Mouse (Mus musculus): ENCODE results near the gene Gm4133. TPM values are rescaled to one million over a fixed set of nuclear protein-coding genes. Genes with fewer than 3 reads are reported as not detected.

Gene Gm4133
- not detected in 2 replicates for polyA plus RNA-seq (2012; rRNA removed)

DNA sequence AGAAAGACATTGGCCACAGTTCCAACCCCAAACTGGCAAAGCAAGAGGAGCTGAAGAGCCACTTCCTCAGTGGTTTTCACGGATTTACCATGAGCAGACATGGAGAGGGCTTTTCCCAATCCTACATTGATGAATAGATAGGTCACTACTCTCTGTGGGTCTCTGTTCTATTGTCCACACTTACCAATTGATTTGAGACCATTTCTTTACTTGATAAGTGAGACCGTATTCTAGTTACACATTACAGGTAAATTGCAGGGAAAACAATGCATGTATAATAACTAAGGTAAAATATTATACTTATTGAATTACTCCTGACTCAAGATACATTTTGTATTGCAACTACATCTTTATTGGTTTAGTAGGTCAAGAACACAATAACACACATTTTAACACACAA lies at the start of gene Gm4133:
TSS of gene Gm4133 (minus strand) at position 101 of the 400 bp plus-strand sequence.

DNA sequence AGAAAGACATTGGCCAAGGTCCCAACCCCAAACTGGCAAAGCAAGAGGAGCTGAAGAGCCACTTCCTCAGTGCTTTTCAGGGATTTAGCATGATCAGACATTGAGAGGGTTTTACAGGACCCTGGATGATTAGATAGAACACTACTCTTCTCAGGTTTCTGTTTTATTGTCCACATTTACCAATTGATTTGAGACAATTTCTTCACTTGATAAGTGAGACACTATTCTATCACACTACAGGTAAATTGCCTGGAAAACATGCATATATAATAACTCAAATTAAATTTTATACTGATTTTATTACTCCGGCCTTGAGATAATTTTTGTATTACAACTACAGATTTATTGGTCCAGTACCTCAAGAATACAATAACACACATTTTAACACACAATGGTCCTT lies 41.4 kb upstream of the Gm4133 start, which contains the start of gene Gm5728:
TSS of gene Gm5728 (minus strand) at position 101 of the 400 bp plus-strand sequence.

Other genes with a start within 250 kb of the Gm4133 start
- not detected in 2 replicates for gene Vmn1r91, start 234.4 kb downstream of the Gm4133 start, polyA plus RNA-seq (2012; rRNA removed)
- gene Gm16442, start 211.5 kb downstream of the Gm4133 start, polyA plus RNA-seq (2012; rRNA removed): not detected in 2 replicates
- gene Vmn1r93, start 195.0 kb downstream of the Gm4133 start, polyA plus RNA-seq (2012; rRNA removed): not detected in 2 replicates
- not detected in 2 replicates for gene Vmn1r94, start 165.7 kb downstream of the Gm4133 start, polyA plus RNA-seq (2012; rRNA removed)
- not detected in 2 replicates for gene Vmn1r95, start 140.4 kb downstream of the Gm4133 start, polyA plus RNA-seq (2012; rRNA removed)
- gene Gm6164, start 128.5 kb downstream of the Gm4133 start, polyA plus RNA-seq (2012; rRNA removed): not detected in 2 replicates
- gene Gm4498, start 100.2 kb downstream of the Gm4133 start, polyA plus RNA-seq (2012; rRNA removed): not detected in 2 replicates
- gene Gm5890, start 71.2 kb downstream of the Gm4133 start, polyA plus RNA-seq (2012; rRNA removed): not detected in 2 replicates
- not detected in 2 replicates for gene Gm5728, start 41.3 kb upstream of the Gm4133 start, polyA plus RNA-seq (2012; rRNA removed)
- not detected in 2 replicates for gene Vmn1r100, start 83.9 kb upstream of the Gm4133 start, polyA plus RNA-seq (2012; rRNA removed)
- not detected in 2 replicates for gene Vmn1r101, start 108.5 kb upstream of the Gm4133 start, polyA plus RNA-seq (2012; rRNA removed)
- gene Gm10670, start 140.9 kb upstream of the Gm4133 start, polyA plus RNA-seq (2012; rRNA removed): not detected in 2 replicates
- not detected in 2 replicates for gene Vmn1r103, start 176.5 kb upstream of the Gm4133 start, polyA plus RNA-seq (2012; rRNA removed)
- gene Vmn1r104, start 199.8 kb upstream of the Gm4133 start, polyA plus RNA-seq (2012; rRNA removed): not detected in 2 replicates
- not detected in 2 replicates for gene Gm5726, start 211.7 kb upstream of the Gm4133 start, polyA plus RNA-seq (2012; rRNA removed)
- gene Gm4141, start 242.2 kb upstream of the Gm4133 start, polyA plus RNA-seq (2012; rRNA removed): not detected in 2 replicates